Mouse (Mus musculus): ENCODE data around the gene Tmem216.
A peak's percentile ranks its signal among the peaks of the same experiment; 100 is the strongest.

The Tmem216 gene

DNA sequence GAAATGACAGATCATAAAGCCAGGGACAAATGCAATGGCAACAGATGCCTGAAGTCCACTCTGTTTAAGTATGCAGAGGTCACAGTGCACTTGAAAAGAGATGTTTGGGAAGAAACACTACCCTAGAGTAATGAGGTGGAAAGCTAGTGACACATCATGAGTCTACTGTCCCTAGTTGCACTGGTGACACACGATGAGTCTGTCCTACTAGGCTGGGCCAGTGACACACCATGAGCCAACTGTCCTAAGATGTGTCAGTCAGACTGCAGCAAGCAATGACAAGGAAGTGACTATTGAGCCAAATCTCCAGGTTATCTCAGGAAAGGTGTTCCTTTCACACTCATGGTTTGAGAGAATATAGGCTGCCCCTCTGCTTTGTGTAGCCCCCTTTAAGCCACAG lies 60.4 kb downstream of the Tmem216 start:
- no peak for DNase-seq (ENCODE audit: extremely low spot score, low spot score)

DNA sequence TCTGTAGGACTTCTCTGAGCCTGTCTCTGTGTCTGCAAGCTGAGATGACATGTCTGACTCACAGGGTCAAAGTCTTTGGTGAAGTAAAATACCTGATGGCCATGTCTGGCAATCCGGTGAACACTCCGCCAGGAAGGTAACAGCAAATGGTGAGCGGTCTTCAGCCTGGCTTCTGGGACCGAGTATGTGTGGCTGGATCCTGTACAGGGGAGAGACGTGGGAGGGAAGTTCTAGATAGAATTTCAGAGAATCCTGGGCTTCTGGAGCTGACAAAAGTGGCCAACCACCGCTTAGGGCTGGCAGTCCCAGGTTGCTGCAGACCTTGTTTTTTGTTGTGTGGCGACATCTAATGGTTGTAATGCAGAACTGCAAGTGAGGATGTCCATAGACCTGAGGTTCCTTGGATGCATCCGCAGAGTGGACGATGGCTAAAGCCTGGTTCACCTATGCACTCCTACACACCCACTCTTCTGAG lies 69.7 kb downstream of the Tmem216 start:
- peak; percentile 66 for DNase-seq (ENCODE audit: extremely low spot score, low spot score)

All from neural tube, embryonic 10.5 days (tissue).